Mouse (Mus musculus) midbrain, embryonic 16.5 days (tissue): ENCODE measurements around the gene Ctdspl. TPM values are rescaled to one million over a fixed set of nuclear protein-coding genes. Genes with fewer than 3 reads are reported as not detected.

ENCODE experiments used
- ATAC-seq: fragments of 200-750 bp; cut with Nextera tagmentation; 2 replicates; pipeline ENCODE4 v1.8.0; 2017; ENCODE audit warnings: moderate TSS enrichment
- H3K27ac ChIP-seq: fragments of 300-500 bp; sonication (generic); 2 replicates; pipeline ENCODE4 v1.5.1; 2014; ENCODE audit warnings: mild to moderate bottlenecking, low read length, mixed read lengths
- H3K27me3 ChIP-seq: fragments of 300-500 bp; sonication (generic); 2 replicates; pipeline ENCODE4 v1.6.1; 2014; ENCODE audit warnings: low read depth, low read length, mixed read lengths; ENCODE audit not compliant: control insufficient read depth, insufficient read depth
- H3K36me3 ChIP-seq: fragments of 300-500 bp; sonication (generic); 2 replicates; pipeline ENCODE4 v1.6.1; 2014; ENCODE audit warnings: mild to moderate bottlenecking, low read length, moderate library complexity, mixed read lengths; ENCODE audit not compliant: control insufficient read depth, insufficient read depth
- H3K4me1 ChIP-seq: fragments of 300-500 bp; sonication (generic); 2 replicates; pipeline ENCODE4 v1.6.1; 2014; ENCODE audit warnings: mild to moderate bottlenecking, low read length, mixed read lengths; ENCODE audit not compliant: control insufficient read depth, insufficient read depth
- H3K4me2 ChIP-seq: fragments of 300-500 bp; sonication (generic); 2 replicates; pipeline ENCODE4 v1.6.1; 2014; ENCODE audit warnings: mild to moderate bottlenecking, low read length, mixed read lengths
- H3K4me3 ChIP-seq: fragments of 300-500 bp; sonication (generic); 2 replicates; pipeline ENCODE4 v1.5.1; 2014; ENCODE audit warnings: low read depth, mild to moderate bottlenecking, low read length, moderate library complexity, mixed read lengths
- H3K9ac ChIP-seq: fragments of 300-500 bp; sonication (generic); 2 replicates; pipeline ENCODE4 v1.6.1; 2014; ENCODE audit warnings: low read depth, low read length, mixed read lengths
- H3K9me3 ChIP-seq: fragments of 300-500 bp; sonication (generic); replicated peaks from 2 replicates; pipeline ENCODE4 v1.6.1; 2014; ENCODE audit warnings: mild to moderate bottlenecking, low read length, mixed read lengths; ENCODE audit not compliant: control insufficient read depth, poor library complexity, severe bottlenecking
- WGBS: fragments of 180-500 bp; shearing (Covaris S2); extraction: QIAGEN DNeasy Blood & Tissue Kit; methylation state at CpG from one replicate; pipeline ENCODE4 v1.1.7; 2014; 5-methylcytosine and 5-hydroxymethylcytosine counted together
- polyA plus RNA-seq: library from polyadenylated mRNA; unstranded; fragments of >200 nt; fragmentation: Nextera tagmentation; extraction: Ambion mirVana; gene quantifications from 2 replicates; pipeline ENCODE4 v1.2.1, GENCODE M21; 2015

The Ctdspl gene
- polyA plus RNA-seq, 1 experiment from 2014 or later, result 10.9 TPM

DNA sequence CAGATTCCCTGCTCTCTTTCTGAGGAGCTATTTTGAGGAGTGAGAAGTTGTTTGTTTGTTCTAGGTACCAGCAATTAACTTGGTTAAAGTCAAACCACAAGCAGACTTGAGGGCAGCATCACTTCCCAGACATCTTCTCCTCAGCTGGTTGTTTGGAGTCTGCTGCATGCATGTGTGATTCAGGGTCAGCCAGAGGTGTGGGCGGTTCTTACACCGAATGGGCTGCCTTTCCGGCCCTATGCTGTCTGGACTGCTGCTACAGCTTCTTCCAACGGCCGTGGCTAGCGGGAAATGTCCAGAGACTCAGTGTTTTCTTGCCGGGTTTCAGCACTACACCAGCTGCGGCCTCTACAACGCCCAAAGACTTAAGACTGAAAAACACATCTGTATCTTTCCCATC is 36.9 kb downstream of the Ctdspl start:
- no peak for ATAC-seq
- 89% methylated on average over 9 of the region's 9 CpGs for WGBS
- H3K9me3 ChIP-seq, result no peaks in the 10 kb centered on the region

DNA sequence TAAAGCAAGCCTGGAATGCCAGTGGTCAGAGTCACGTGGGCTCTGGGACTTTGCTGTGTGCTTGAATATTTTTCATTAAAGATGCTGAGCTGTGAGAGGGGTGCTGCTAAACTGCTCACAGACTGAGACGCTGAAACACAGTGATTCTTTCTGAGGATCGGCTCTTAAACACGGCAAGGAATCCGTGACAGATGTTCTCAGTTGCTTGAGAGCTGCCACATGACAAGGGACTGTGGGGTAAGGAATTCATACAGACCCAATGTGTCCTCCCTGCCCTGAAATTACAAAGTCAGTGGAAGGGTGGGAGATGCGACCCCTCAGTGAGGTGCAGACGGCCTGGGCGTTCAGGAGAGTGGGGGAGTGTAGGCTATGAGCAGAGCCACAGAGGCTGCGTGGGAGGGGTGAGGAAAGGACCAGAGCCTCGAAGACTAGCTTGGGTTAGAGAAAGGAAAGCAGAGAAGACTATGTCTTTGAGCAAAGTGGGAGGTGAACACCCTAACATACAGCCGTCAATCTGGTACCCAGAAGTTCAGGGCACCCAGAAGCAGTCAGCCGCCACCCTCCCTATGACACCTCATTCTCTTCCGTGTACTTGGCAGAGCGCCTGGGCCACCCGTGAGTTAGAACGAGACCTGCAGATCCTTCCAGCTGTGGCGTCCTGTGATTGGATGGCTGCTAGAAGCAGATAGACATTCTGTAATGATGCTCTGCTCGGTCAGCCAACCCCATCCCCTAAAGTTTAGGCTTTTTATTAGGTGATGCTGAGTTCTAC is 38.2 kb downstream of the Ctdspl start:
- no peaks in the 10 kb centered on the region for H3K4me1 ChIP-seq
- 68% methylated on average over 18 of the region's 18 CpGs for WGBS
- H3K27ac ChIP-seq, result no peak overlapping the region
- no peak for ATAC-seq
- H3K9ac ChIP-seq, result no peak overlapping the region
- H3K9me3 ChIP-seq, result no peaks in the 10 kb centered on the region
- no peaks in the 10 kb centered on the region for H3K27me3 ChIP-seq
- peaks cover 7% of the 10 kb centered on the region for H3K36me3 ChIP-seq
- no peak overlapping the region for H3K4me2 ChIP-seq
- H3K4me3 ChIP-seq, result no peak overlapping the region

More for the DNA sequence above, 36.9 kb downstream of the Ctdspl start:
- Histone ChIP-seq H3K9ac (no peak overlapping the region), H3K27me3 (no peaks in the 10 kb centered on the region), H3K4me1 (no peaks in the 10 kb centered on the region), H3K4me3 (no peak overlapping the region), H3K27ac (no peak overlapping the region), H3K4me2 (no peak overlapping the region), H3K36me3 (peaks cover 7% of the 10 kb centered on the region)

DNA sequence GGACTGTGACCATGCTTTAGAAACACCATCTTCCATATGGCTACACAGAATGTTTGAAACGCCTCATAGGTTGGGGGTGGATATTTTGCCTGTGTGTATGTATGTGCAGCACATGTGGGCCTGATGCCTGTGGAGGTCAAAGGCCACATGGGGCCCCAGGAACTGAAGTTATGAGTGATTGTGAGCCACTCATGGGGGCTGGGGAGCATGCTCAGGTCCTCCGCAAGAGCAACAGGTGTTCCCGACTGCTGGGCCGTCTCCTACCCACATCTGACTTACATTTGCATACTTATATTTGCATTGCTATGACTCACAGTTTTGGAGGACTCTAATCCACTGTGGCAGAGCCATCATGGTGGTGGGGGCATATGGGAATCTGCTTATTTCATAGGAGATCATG is 43.6 kb downstream of the Ctdspl start:
- H3K4me2 ChIP-seq, result no peak overlapping the region
- no peaks in the 10 kb centered on the region for H3K27me3 ChIP-seq
- no peak for ATAC-seq
- H3K4me1 ChIP-seq, result peaks cover 8% of the 10 kb centered on the region
- 97% methylated on average over 4 of the region's 4 CpGs for WGBS
- no peak overlapping the region for H3K27ac ChIP-seq
- no peaks in the 10 kb centered on the region for H3K9me3 ChIP-seq
- H3K4me3 ChIP-seq, result no peak overlapping the region
- H3K36me3 ChIP-seq, result peaks cover 7% of the 10 kb centered on the region
- no peak overlapping the region for H3K9ac ChIP-seq

DNA sequence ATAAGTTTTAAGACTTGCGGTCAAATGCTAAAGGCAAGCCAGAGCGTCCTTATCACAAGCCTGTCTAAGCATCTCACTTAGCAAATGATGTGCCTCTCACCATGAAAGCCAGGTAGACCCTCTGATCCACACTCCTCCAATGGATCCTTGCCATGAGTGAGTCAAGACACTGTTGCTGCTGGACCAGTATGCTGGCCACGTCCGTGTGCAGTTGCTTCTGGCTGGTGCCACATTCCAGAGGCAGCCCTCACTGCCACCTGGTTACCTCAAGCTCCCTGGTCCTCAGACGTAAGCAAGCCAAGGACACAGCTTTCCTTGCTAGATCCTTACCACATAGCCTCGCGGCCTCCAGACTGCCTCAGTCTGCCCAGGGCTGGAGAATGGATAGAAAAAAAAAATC is 46.8 kb downstream of the Ctdspl start:
- Histone ChIP-seq H3K27ac (no peak overlapping the region), H3K4me1 (peaks cover 17% of the 10 kb centered on the region), H3K36me3 (no peaks in the 10 kb centered on the region), H3K4me3 (no peak overlapping the region), H3K27me3 (no peaks in the 10 kb centered on the region), H3K9ac (no peak overlapping the region), H3K4me2 (no peak overlapping the region), H3K9me3 (no peaks in the 10 kb centered on the region)
- 80% methylated on average over 7 of the region's 7 CpGs for WGBS
- ATAC-seq, result no peak

DNA sequence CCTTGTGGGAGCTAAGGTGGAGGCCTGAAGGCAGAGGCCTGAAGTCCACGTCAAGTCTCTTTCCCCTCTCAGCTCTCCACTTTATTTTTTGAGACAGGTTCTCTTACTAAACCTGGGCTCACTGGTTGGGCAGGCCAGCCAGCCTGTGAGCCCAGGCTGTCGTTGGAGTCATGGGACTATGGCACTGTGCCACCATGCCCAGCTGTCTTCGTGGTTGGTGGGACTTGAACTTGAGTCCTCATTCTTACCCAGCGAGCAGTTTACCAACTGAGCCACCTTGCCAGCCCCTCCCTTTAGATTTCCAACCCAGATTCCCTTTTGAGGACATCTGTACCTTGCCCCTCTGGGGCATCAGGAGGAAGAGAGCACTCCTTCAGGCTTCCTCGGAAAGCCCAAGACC is 47.3 kb downstream of the Ctdspl start:
- ATAC-seq, result no peak
- Histone ChIP-seq H3K4me1 (peaks cover 19% of the 10 kb centered on the region), H3K4me2 (no peak overlapping the region), H3K27ac (no peak overlapping the region), H3K9me3 (no peaks in the 10 kb centered on the region), H3K27me3 (no peaks in the 10 kb centered on the region), H3K36me3 (no peaks in the 10 kb centered on the region), H3K4me3 (no peak overlapping the region), H3K9ac (no peak overlapping the region)
- WGBS, result 83% methylated on average over 5 of the region's 5 CpGs

DNA sequence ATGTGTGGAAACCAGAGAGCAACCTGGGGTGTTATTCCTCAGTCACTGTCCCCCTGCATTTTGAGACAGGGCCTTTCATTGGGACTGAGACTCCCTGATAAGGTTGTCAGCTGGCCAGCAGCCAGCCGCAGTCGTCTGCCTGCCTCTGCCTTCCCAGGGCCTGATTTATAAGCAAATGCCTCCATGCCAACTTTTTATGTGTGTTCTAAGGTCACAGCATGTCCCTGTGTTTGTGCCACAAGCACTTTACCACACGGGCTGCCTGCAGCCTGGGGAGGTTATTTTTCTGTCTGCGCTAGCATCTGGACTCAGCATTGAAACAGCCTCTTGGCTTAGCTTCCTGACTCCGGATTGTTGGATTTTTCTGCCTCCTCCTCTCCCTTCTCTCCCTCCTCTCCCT is 47.9 kb downstream of the Ctdspl start:
- Histone ChIP-seq H3K9me3 (no peaks in the 10 kb centered on the region), H3K4me3 (no peak overlapping the region), H3K36me3 (no peaks in the 10 kb centered on the region), H3K9ac (no peak overlapping the region), H3K4me1 (peaks cover 19% of the 10 kb centered on the region), H3K27me3 (no peaks in the 10 kb centered on the region), H3K27ac (peak overlapping the region; percentile 26; the same call in 1 of the 2 replicates), H3K4me2 (no peak overlapping the region; the same call in 1 of the 2 replicates)
- 34% methylated on average over 5 of the region's 5 CpGs for WGBS
- no peak for ATAC-seq

DNA sequence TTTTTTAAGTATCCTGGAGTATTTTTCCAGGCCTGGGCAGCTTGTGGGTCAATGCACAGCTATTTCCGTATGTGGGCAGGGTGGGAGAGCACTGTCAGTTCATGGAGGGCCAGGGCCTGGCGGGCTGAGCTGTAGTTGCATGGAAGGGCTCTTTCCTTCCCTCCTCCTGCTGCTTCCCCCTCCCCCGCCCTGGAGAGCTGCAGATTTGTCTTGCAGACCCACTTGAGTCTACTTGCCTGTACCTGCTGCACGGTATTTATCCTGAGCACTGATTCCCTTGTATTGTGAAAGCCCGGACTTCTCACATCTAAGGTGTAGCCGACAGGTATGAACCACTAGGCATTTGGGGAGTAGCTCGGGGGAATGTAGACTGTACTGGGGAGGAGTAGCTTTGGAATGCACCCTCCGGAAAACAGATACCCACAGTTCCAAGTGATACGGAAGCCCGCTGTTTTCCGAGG is 49.0 kb downstream of the Ctdspl start:
- Histone ChIP-seq H3K36me3 (no peaks in the 10 kb centered on the region), H3K27ac (no peak overlapping the region), H3K9me3 (no peaks in the 10 kb centered on the region), H3K9ac (no peak overlapping the region), H3K4me3 (no peak overlapping the region), H3K4me2 (no peak overlapping the region), H3K27me3 (no peaks in the 10 kb centered on the region), H3K4me1 (peaks cover 23% of the 10 kb centered on the region)
- ATAC-seq, result no peak
- 58% methylated on average over 11 of the region's 11 CpGs for WGBS

DNA sequence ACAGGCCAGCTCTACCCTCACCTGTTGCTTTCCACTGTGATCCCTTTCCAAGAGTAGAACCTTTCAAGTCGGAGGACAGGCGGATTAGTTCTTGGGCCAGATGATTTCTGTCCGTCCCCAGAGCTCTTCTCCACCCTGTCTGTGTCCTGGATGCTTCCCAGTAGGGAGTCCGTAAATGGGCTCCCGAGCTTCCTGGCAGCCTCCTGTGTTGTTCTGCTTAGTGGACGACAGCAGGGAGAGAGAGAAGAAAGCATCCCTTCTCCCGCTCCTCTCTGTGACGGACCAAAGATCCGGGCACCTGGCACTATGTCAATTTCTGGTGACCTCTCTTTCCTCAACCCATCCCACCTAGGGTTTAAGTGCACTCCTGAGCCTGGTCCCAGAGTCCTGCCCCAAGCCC is 49.5 kb downstream of the Ctdspl start:
- H3K27ac ChIP-seq, result no peak overlapping the region
- H3K4me2 ChIP-seq, result no peak overlapping the region
- H3K9ac ChIP-seq, result no peak overlapping the region
- no peaks in the 10 kb centered on the region for H3K9me3 ChIP-seq
- H3K36me3 ChIP-seq, result no peaks in the 10 kb centered on the region
- WGBS, result 56% methylated on average over 9 of the region's 9 CpGs
- no peak overlapping the region for H3K4me3 ChIP-seq
- H3K27me3 ChIP-seq, result no peaks in the 10 kb centered on the region
- peaks cover 27% of the 10 kb centered on the region for H3K4me1 ChIP-seq
- ATAC-seq, result no peak

DNA sequence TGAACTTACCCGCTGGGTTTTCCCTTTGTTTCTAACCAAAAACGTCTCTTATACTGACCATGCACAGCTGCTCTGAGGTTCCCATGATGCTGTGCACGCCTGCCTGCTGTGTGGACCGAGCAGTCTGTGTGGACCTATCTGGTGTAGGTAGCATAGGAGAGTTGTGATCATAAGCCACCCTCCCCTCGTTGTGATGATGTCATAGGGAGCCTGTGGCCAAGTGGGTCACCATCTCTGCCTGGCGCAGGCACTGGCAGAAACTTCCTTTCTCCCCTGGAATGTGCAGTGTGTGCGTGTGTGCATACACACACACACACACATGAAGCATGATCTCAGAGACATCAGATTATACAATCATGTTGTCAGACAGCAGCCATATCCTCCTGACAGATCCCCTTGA is 50.3 kb downstream of the Ctdspl start:
- H3K4me1 ChIP-seq, result peaks cover 29% of the 10 kb centered on the region
- ATAC-seq, result no peak
- no peak overlapping the region for H3K9ac ChIP-seq
- WGBS, result 87% methylated on average over 7 of the region's 7 CpGs
- no peak overlapping the region for H3K27ac ChIP-seq
- H3K4me3 ChIP-seq, result no peak overlapping the region
- H3K27me3 ChIP-seq, result no peaks in the 10 kb centered on the region
- H3K9me3 ChIP-seq, result no peaks in the 10 kb centered on the region
- H3K36me3 ChIP-seq, result no peaks in the 10 kb centered on the region
- no peak overlapping the region for H3K4me2 ChIP-seq
